In genomic region chr5:123226851-123227250, GRCm38 (mm10) we compare ENCODE assay signal across 24 mouse cellular contexts. TPM values are rescaled to one million over a fixed set of nuclear protein-coding genes. Genes with fewer than 3 reads are reported as not detected.
"Had no signal": no experiment of that assay in that cellular context is flagged by ENCODE, and none has a peak within 500 bp of the region (broad histone marks: within the 10 kb centered on the region; RNA-seq: fewer than 3 reads in every experiment).

No protein-coding gene starts in this region.

- H3K27ac ChIP-seq: midbrain, embryonic 10.5 days; midbrain, embryonic 12.5 days; neural tube, embryonic 13.5 days; neural tube, embryonic 15.5 days had no signal

- DNase-seq: lung, adult 18-20 months; lung, embryonic 14.5 days; lung, postnatal 10 days; lung, postnatal 4 days; midbrain, embryonic 14.5 days; retina, postnatal 1 day; right cerebral cortex, adult 18-20 months; right cerebral cortex, postnatal 25 days; right cerebral cortex, postnatal 4 days; spleen, adult 18-20 months; thymus, adult 18-20 months; thymus, postnatal 14 days; thymus, postnatal 36 days had no signal

- H3K9me3 ChIP-seq: midbrain, embryonic 10.5 days; midbrain, embryonic 12.5 days; neural tube, embryonic 13.5 days; neural tube, embryonic 15.5 days had no signal

- H3K4me3 ChIP-seq: neural tube, embryonic 13.5 days had no signal

- H3K9ac ChIP-seq: lung, embryonic 14.5 days; midbrain, embryonic 12.5 days; neural tube, embryonic 13.5 days; neural tube, embryonic 15.5 days had no signal

- H3K36me3 ChIP-seq: midbrain, embryonic 12.5 days; neural tube, embryonic 13.5 days had no signal

- H3K27me3 ChIP-seq: midbrain, embryonic 12.5 days; neural tube, embryonic 13.5 days; neural tube, embryonic 15.5 days had no signal

RNA-seq across cellular contexts. Expression of gene Hpd, which starts 44.3 kb away (rescaled TPM):
- total RNA-seq: megakaryocyte, adult 5-6 weeks; megakaryocyte-erythroid progenitor cell, adult 5-6 weeks had no signal
- polyA plus RNA-seq: lung, embryonic 14.5 days; midbrain, embryonic 10.5 days; midbrain, embryonic 12.5 days; midbrain, embryonic 14.5 days; midbrain, embryonic 16.5 days; myocyte; neural tube, embryonic 11.5 days; neural tube, embryonic 13.5 days; neural tube, embryonic 15.5 days; stomach, embryonic 14.5 days; thymus, postnatal 0 days had no signal
